Mouse (Mus musculus) heart, embryonic 15.5 days (tissue): ENCODE results near the gene Tmod1. TPM values are rescaled to one million over a fixed set of nuclear protein-coding genes. Genes with fewer than 3 reads are reported as not detected.

Experiments used
- ATAC-seq: fragments of 200-750 bp; cut with Nextera tagmentation; replicated peaks from 2 replicates; pipeline ENCODE4 v1.8.0; 2017; ENCODE audit warnings: low read depth, moderate TSS enrichment; ENCODE audit not compliant: insufficient number of reproducible peaks, insufficient read depth, low FRiP score
- H3K27ac ChIP-seq: fragments of 300-500 bp; sonication (generic); 2 replicates; pipeline ENCODE4 v1.5.1; 2015; ENCODE audit warnings: mild to moderate bottlenecking, inconsistent platforms
- H3K27me3 ChIP-seq: fragments of 300-500 bp; sonication (generic); 2 replicates; pipeline ENCODE4 v1.6.1; 2015; ENCODE audit warnings: inconsistent platforms
- H3K36me3 ChIP-seq: fragments of 300-500 bp; sonication (generic); 2 replicates; pipeline ENCODE4 v1.6.1; 2015; ENCODE audit warnings: mild to moderate bottlenecking, inconsistent platforms
- H3K4me1 ChIP-seq: fragments of 300-500 bp; sonication (generic); replicated peaks from 2 replicates; pipeline ENCODE4 v1.6.1; 2015; ENCODE audit warnings: inconsistent platforms
- H3K4me2 ChIP-seq: fragments of 300-500 bp; sonication (generic); 2 replicates; pipeline ENCODE4 v1.6.1; 2015; ENCODE audit warnings: inconsistent platforms, mild to moderate bottlenecking, moderate library complexity
- H3K4me3 ChIP-seq: fragments of 300-500 bp; sonication (generic); 2 replicates; pipeline ENCODE4 v1.5.1; 2015; ENCODE audit warnings: mild to moderate bottlenecking, inconsistent platforms
- H3K9ac ChIP-seq: fragments of 300-500 bp; sonication (generic); 2 replicates; pipeline ENCODE4 v1.6.1; 2015; ENCODE audit warnings: mild to moderate bottlenecking, inconsistent platforms
- H3K9me3 ChIP-seq: fragments of 300-500 bp; sonication (generic); replicated peaks from 2 replicates; pipeline ENCODE4 v1.6.1; 2016; ENCODE audit warnings: inconsistent platforms
- WGBS: fragments of 180-500 bp; shearing (Covaris S2); methylation state at CpG from one replicate; pipeline ENCODE4 v1.1.7; 2015; ENCODE audit warnings: mixed read lengths; 5-methylcytosine and 5-hydroxymethylcytosine counted together
- polyA plus RNA-seq: library from polyadenylated mRNA; unstranded; fragments of >200 nt; fragmentation: Nextera tagmentation; extraction: Ambion mirVana; gene quantifications from 2 replicates; pipeline ENCODE4 v1.2.1, GENCODE M21; 2015

The Tmod1 gene
- polyA plus RNA-seq, 1 experiment from 2014 or later, result 195 TPM

GRCm38 (mm10) chr4:46115308-46115707, 76.6 kb downstream of the Tmod1 start:
- no peaks in the 10 kb centered on the region for H3K27me3 ChIP-seq
- 54% methylated on average over 1 of the region's 1 CpGs for WGBS
- no peak for ATAC-seq
- H3K4me3 ChIP-seq, result no peak overlapping the region
- no peaks in the 10 kb centered on the region for H3K9me3 ChIP-seq
- no peak overlapping the region for H3K27ac ChIP-seq
- peaks cover 80% of the 10 kb centered on the region for H3K36me3 ChIP-seq
- no peak overlapping the region for H3K9ac ChIP-seq
- H3K4me2 ChIP-seq, result no peak overlapping the region
- peaks cover 4% of the 10 kb centered on the region; the same call in 1 of the 2 replicates for H3K4me1 ChIP-seq

DNA sequence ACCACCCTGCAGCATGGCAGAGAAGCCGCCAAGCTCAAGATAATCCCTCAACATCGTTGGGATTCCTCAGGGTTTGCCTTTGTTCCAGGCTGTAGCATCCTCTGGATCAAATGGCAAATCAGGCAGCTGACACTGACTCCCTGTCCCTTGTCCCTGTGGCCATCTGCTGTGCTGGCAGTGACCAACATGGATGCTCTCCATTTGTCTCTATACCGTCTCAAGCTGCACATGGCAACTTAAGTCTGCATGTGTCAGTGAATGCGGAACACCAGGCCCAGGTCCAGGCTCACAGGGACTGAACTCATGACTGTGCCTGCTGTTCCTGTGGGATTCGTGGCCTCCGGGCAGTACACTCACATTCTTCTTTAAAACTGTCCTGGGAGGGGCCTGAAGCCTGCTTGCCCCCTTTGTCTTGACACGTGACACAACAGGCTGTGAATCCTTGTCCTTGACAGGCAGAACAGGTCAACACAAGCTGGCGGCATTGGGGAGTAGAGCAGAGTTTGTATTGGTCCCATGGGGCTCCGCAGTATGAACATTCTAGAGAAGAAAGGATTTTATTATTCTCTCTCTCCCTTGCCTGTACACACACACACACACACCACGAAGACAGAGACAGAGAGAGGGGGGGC, 77.9 kb downstream of the Tmod1 start:
- H3K4me3 ChIP-seq, result no peak overlapping the region
- H3K27ac ChIP-seq, result peak overlapping the region; percentile 30; the same call in 1 of the 2 replicates
- peaks cover 83% of the 10 kb centered on the region for H3K36me3 ChIP-seq
- no peak overlapping the region for H3K9ac ChIP-seq
- H3K27me3 ChIP-seq, result no peaks in the 10 kb centered on the region
- WGBS, result 60% methylated on average over 10 of the region's 10 CpGs
- peaks cover 4% of the 10 kb centered on the region; the same call in 1 of the 2 replicates for H3K4me1 ChIP-seq
- H3K4me2 ChIP-seq, result no peak overlapping the region
- no peaks in the 10 kb centered on the region for H3K9me3 ChIP-seq
- no peak for ATAC-seq

DNA sequence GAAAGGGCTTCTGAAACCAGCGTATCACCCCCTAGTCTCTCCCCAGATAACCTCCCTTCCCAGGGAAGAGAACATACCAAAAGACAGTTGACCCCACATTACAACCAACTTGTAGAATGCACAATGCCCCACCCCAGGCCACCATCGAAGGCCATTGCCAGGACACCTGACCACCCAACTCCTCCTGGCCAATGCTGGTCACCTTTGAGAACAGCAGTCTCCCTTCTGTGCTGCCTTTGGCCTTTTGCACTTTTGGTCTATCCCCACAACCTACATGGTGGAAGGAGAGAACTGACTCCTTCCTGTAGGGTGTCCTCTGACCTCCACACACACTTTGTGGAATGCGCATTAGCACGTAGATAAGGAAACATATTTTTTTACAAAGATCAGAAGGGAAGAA, 78.8 kb downstream of the Tmod1 start:
- no peak overlapping the region for H3K9ac ChIP-seq
- H3K27me3 ChIP-seq, result no peaks in the 10 kb centered on the region
- no peak for ATAC-seq
- no peak overlapping the region for H3K4me2 ChIP-seq
- H3K4me1 ChIP-seq, result peaks cover 4% of the 10 kb centered on the region; the same call in 1 of the 2 replicates
- no peak overlapping the region for H3K4me3 ChIP-seq
- 92% methylated on average over 4 of the region's 4 CpGs for WGBS
- peaks cover 84% of the 10 kb centered on the region for H3K36me3 ChIP-seq
- no peaks in the 10 kb centered on the region for H3K9me3 ChIP-seq
- H3K27ac ChIP-seq, result 0 out of 2 replicates have a peak overlapping the region, but pooled peaks have one; percentile 30

- H3K4me3 ChIP-seq, result no peak overlapping the region
- H3K4me2 ChIP-seq, result no peak overlapping the region
- WGBS, result 84% methylated on average over 14 of the region's 14 CpGs
- H3K27ac ChIP-seq, result no peak overlapping the region
- no peaks in the 10 kb centered on the region for H3K9me3 ChIP-seq
- peaks cover 81% of the 10 kb centered on the region for H3K36me3 ChIP-seq
- no peak for ATAC-seq
- no peaks in the 10 kb centered on the region for H3K27me3 ChIP-seq
- H3K9ac ChIP-seq, result no peak overlapping the region
- peaks cover 4% of the 10 kb centered on the region; the same call in 1 of the 2 replicates for H3K4me1 ChIP-seq
Observed at GRCm38 (mm10) chr4:46119514-46120094, 80.9 kb downstream of the Tmod1 start.

GRCm38 (mm10) chr4:46120767-46121166, 82.0 kb downstream of the Tmod1 start:
- H3K4me1 ChIP-seq, result peaks cover 4% of the 10 kb centered on the region; the same call in 1 of the 2 replicates
- no peak overlapping the region for H3K4me2 ChIP-seq
- no peak overlapping the region for H3K4me3 ChIP-seq
- no peak overlapping the region for H3K27ac ChIP-seq
- H3K9ac ChIP-seq, result no peak overlapping the region
- 75% methylated on average over 3 of the region's 3 CpGs for WGBS
- no peaks in the 10 kb centered on the region for H3K27me3 ChIP-seq
- peaks cover 82% of the 10 kb centered on the region for H3K36me3 ChIP-seq
- ATAC-seq, result no peak
- H3K9me3 ChIP-seq, result no peaks in the 10 kb centered on the region

DNA sequence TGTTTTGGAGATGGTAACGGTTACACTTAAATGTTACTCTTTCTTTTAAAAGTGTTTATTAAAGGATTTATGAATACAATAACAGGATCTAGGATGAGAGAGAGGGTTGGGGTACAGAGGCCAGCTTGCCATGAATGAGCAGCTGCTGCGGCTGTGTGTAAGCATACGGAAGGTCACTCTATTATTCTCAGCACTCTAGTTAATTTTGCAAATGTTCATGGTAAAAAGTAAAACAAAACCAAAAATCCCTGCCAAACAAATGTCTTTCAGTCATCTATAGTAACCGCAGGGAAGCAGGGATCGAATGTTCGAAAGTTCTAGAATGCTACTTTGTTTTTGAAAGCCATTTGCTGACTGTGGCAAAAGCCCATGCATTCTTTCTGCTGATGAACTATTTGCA, 84.6 kb downstream of the Tmod1 start:
- Histone ChIP-seq H3K4me1 (no peaks in the 10 kb centered on the region), H3K4me2 (no peak overlapping the region), H3K27ac (no peak overlapping the region), H3K9me3 (no peaks in the 10 kb centered on the region), H3K9ac (no peak overlapping the region), H3K27me3 (no peaks in the 10 kb centered on the region), H3K4me3 (no peak overlapping the region), H3K36me3 (peaks cover 76% of the 10 kb centered on the region)
- 92% methylated on average over 6 of the region's 6 CpGs for WGBS
- ATAC-seq, result no peak

DNA sequence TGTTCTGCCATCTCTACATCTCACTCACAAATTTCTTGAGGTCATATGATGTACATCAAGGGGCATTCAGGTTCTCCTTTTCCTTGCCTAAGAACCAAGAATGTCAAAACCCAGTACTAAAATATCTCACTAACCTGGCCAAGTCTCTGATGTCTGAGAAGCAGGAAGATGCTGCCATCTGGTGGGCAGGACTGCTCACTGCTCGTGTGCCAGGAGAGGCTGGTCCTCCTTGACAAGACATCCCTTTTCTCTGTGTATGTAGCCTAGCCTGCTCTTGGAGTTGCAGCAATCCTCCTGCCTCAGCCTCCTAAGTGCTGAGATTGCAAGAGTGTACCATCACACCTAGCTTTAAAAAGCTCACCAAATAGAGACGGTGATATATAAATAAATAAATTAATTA, 87.8 kb downstream of the Tmod1 start:
- Histone ChIP-seq H3K4me3 (no peak overlapping the region), H3K9ac (no peak overlapping the region), H3K27me3 (no peaks in the 10 kb centered on the region), H3K36me3 (peaks cover 70% of the 10 kb centered on the region), H3K9me3 (no peaks in the 10 kb centered on the region), H3K27ac (no peak overlapping the region), H3K4me1 (no peaks in the 10 kb centered on the region), H3K4me2 (no peak overlapping the region)
- ATAC-seq, result no peak
- 47% methylated on average over 2 of the region's 2 CpGs for WGBS

DNA sequence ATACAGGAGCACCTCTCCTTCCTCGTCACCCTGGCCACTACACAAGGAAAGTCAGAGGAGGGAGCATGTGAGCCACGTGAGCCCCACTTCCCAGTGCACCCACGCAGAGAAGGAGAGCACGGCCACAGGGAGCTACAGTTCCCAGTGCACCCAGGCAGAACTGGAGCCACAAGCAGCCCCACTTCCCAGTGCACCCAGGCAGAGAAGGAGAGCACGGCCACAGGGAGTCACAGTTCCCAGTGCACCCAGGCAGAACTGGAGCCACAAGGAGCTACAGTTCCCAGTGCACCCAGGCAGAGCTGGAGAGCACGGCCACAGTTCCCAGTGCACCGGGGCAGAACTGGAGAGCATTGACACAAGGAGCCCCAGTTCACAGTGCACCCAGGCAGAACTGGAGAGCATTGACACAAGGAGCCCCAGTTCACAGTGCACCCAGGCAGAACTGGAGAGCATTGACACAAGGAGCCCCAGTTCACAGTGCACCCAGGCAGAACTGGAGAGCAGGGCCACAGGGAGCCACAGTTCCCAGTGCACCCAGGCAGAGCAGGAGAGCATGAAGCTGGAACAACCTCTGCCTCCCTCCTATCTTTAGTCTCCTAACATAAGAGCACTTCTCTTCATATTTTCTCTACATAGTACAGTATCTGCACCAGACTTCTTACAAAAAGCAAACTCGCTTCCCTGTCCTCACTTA, 90.7 kb downstream of the Tmod1 start:
- Histone ChIP-seq H3K27ac (no peak overlapping the region), H3K36me3 (peaks cover 66% of the 10 kb centered on the region), H3K4me2 (no peak overlapping the region), H3K4me3 (no peak overlapping the region), H3K4me1 (no peaks in the 10 kb centered on the region), H3K27me3 (no peaks in the 10 kb centered on the region), H3K9me3 (no peaks in the 10 kb centered on the region), H3K9ac (no peak overlapping the region)
- WGBS, result 90% methylated on average over 8 of the region's 8 CpGs
- no peak for ATAC-seq

GRCm38 (mm10) chr4:46130221-46130620, 91.5 kb downstream of the Tmod1 start:
- Histone ChIP-seq H3K27me3 (no peaks in the 10 kb centered on the region), H3K27ac (no peak overlapping the region), H3K9ac (no peak overlapping the region), H3K4me1 (no peaks in the 10 kb centered on the region), H3K36me3 (peaks cover 65% of the 10 kb centered on the region), H3K4me3 (no peak overlapping the region), H3K4me2 (no peak overlapping the region), H3K9me3 (no peaks in the 10 kb centered on the region)
- whole genome bisulfite sequencing, result 79% methylated on average over 3 of the region's 3 CpGs
- ATAC-seq, result no peak

DNA sequence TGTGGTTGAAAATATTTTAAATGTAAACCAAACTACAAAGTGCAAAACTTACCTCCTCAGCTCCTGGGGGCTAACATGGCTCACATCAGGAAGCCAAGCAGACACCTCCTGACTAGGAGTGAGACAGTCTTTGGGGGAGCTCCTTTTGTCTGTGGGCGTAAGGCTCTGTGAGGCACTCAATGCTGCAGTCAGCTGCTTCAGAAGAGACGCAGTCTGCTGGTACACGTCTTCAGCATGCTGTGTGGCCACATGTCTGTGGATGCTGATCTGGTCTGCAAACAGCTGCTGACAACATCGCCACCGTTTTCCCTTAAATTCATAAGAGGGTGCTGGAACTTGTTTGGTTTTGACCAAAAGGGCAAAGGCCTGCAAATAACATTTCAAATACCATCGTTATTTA, 93.1 kb downstream of the Tmod1 start:
- Histone ChIP-seq H3K27ac (no peak overlapping the region), H3K4me3 (no peak overlapping the region), H3K9me3 (no peaks in the 10 kb centered on the region), H3K4me1 (no peaks in the 10 kb centered on the region; the same call in 1 of the 2 replicates), H3K4me2 (no peak overlapping the region), H3K36me3 (peaks cover 58% of the 10 kb centered on the region), H3K27me3 (no peaks in the 10 kb centered on the region), H3K9ac (no peak overlapping the region)
- ATAC-seq, result no peak
- 86% methylated on average over 6 of the region's 6 CpGs for WGBS

GRCm38 (mm10) chr4:46137629-46138286, 99.0 kb downstream of the Tmod1 start:
- no peaks in the 10 kb centered on the region for H3K27me3 ChIP-seq
- H3K9ac ChIP-seq, result peak overlapping the region; percentile 93
- H3K4me1 ChIP-seq, result peaks cover 21% of the 10 kb centered on the region
- 5% methylated on average over 17 of the region's 17 CpGs for WGBS
- peaks cover 25% of the 10 kb centered on the region for H3K36me3 ChIP-seq
- H3K27ac ChIP-seq, result peak overlapping the region; percentile 98
- H3K9me3 ChIP-seq, result no peaks in the 10 kb centered on the region
- peak; percentile 73 for ATAC-seq
- peak overlapping the region; percentile 90 for H3K4me3 ChIP-seq
- peak overlapping the region; percentile 85 for H3K4me2 ChIP-seq
